Mouse (Mus musculus): Measurements from ENCODE around the gene Ddrgk1. TPM values are rescaled to one million over a fixed set of nuclear protein-coding genes. Genes with fewer than 3 reads are reported as not detected.

The Ddrgk1 gene
- 138 TPM for polyA plus RNA-seq (2021)

DNA sequence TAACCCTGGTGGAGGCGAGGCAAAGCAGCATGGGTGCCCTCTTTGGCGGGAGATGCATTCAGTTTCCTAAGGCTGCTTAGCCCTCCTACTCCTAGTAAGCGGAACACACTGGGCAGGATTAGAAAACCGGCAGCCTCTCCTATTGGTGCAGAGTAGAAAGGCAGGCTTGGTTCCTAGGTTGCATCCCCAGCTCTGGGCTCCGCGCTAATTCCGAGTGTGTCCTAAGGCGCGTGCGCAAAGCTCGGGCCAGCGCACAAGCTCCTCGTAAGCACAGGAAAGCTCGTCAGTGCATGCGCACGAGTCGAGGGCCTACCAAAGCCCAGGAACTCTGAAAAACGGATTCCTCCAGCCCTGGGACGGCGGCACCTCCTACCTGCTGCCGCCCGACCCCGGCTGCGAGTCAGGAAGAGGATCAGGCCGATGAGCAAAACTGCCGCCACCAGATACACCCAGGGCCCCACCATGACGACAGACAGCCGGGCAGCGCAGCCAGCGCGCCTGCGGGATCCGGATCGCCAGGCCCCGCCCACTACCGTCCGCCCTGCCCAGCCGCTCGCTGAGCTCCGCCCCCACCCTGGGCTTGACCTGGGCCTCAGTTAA, at the start of gene Ddrgk1:
TSS of gene Ddrgk1 (minus strand) at position 558 of the 600 bp plus-strand sequence.
- POLR2A ChIA-PET: no interaction called here
- DNase-seq (ENCODE audit: low read depth, low spot score): peak; percentile 58
- TF ChIP-seq CTCF (IDR thresholded peaks at IDR 0.05): no peak
- in situ Hi-C loops (cut with MboI; ENCODE audit: low pct_unique_long_range_greater_than_20kb): no loop called here
- CTCF ChIA-PET: interaction anchor here (0.9 to 1.3 kb wide), 2 partner anchors 29 to 51 kb away, joined by 3 read pairs; no protein-coding TSS in a partner anchor
- ATAC-seq: peak; percentile 88
- H3K27me3 ChIP-seq: no peaks in the 10 kb centered on the region

DNA sequence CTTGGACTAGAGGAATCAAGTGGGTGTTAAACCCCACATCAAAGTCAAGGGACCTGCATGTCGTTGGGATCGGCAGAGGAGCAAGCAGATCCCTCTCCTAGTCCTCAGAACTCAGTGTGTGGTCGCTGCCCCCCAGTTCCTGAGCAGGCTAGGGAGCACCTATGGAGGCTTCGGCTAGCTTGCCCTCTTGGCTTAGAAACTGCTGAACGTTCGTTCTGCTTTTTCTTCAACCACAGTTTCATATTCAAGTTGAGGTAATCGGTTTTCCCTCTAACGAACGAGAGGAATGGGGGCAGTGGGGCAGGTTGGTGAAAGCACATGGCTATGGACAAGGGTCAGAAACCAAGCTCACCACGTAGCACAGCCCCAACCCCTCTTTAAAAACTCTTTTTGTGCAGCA, 42.6 kb upstream of the Ddrgk1 start:
- no peak for TF ChIP-seq CTCF (IDR thresholded peaks at IDR 0.05)
- DNase-seq (ENCODE audit: low read depth, low spot score): no peak
- in situ Hi-C loops (cut with MboI; ENCODE audit: low pct_unique_long_range_greater_than_20kb): no loop called here
- CTCF ChIA-PET: interaction anchor here (0.7 to 1.1 kb wide), 3 partner anchors 9 to 28 kb away, joined by 3 to 6 read pairs (median 3); no protein-coding TSS in a partner anchor
- H3K27me3 ChIP-seq: no peaks in the 10 kb centered on the region
- POLR2A ChIA-PET: interaction anchor here (0.7 kb wide), 1 partner anchor 75 kb away, joined by 4 read pairs; no protein-coding TSS in a partner anchor
- no peak for ATAC-seq

GRCm38 (mm10) chr2:130706602-130707001, 42.1 kb upstream of the Ddrgk1 start:
- ChIA-PET POLR2A (no interaction called here), CTCF (interaction anchor here (1.0 to 1.1 kb wide), 2 partner anchors 9 to 22 kb away, joined by 3 to 6 read pairs; no protein-coding TSS in a partner anchor)
- ATAC-seq (no peak), DNase-seq (ENCODE audit: low read depth, low spot score) (no peak)
- TF ChIP-seq CTCF (IDR thresholded peaks at IDR 0.05): no peak
- H3K27me3 ChIP-seq: no peaks in the 10 kb centered on the region
- in situ Hi-C loops (cut with MboI; ENCODE audit: low pct_unique_long_range_greater_than_20kb): no loop called here

DNA sequence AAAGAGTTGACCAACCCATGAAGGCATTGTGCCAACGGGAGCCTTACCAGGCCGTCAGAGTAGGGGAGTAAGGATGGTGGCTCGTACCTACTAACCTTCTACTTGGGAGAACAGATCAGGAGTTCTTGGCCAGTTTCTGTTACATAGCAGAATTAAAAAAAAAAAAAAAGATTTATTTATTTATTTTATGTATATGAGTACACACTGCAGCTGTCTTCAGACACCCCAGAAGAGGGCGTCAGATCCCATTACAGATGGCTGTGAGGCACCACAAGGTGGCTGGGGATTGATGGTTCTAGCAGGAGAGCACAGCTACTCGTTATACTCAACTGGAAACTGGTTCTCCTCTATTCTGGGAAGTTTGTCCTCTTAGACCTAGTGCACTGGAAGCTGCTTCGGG, 40.7 kb upstream of the Ddrgk1 start:
- ChIA-PET CTCF (interaction anchor here (1.7 kb wide), 1 partner anchor 12 kb away, joined by 5 read pairs; no protein-coding TSS in a partner anchor), POLR2A (no interaction called here)
- TF ChIP-seq CTCF (IDR thresholded peaks at IDR 0.05): no peak
- no peaks in the 10 kb centered on the region for H3K27me3 ChIP-seq
- ATAC-seq (no peak), DNase-seq (ENCODE audit: low read depth, low spot score) (no peak)
- in situ Hi-C loops (cut with MboI; ENCODE audit: low pct_unique_long_range_greater_than_20kb): no loop called here

DNA sequence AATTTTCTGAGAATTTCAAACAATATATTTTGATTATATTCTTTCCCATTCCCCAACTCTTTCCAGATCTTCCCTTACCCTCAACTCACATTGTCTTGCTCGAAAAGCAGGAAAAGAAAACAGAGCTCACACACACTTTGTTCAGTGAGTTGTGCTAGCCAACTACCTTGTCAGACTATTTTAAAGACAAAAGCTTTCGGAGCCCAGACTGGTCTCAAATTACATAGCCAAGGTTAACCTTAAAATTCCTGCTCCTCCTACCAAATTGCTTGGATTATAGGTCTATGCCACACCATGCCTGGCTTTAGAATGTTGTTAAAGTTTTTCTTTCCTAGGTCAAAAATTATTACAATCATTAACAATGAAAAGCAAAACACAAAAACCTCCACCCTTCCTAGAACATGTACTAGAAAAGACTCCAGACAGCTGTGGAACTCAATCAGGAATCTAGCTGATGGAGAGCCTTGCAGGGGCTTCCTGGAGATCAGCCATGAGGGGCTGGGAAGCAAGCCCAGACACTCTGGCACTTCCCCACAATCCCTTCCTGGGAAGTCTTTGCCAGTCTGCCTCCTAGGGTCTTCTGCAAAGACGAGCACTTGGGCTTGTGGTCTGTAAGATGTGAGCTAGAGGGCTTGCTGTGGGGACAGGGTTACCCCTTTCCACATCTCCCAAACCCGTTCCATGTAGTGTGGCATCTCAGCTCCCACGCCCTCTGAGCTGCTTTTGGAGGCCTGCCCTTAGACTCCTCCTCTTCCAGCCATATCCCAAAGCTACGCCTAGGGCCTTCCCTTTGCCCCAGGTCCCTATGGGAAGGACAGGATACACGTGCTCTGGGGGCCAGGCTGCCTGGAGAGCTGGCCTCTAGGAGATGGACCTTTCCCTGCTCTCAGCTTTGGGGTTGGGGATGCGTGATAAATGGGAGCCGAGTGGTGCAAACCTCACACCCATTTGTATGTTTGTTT, 39.9 kb upstream of the Ddrgk1 start:
- ChIA-PET POLR2A (no interaction called here), CTCF (interaction anchor here (1.0 to 1.7 kb wide), 3 partner anchors 9 to 13 kb away, joined by 3 to 5 read pairs (median 3); no protein-coding TSS in a partner anchor)
- DNase-seq (ENCODE audit: low read depth, low spot score) (no peak), ATAC-seq (no peak)
- in situ Hi-C loops (cut with MboI; ENCODE audit: low pct_unique_long_range_greater_than_20kb): no loop called here
- no peak for TF ChIP-seq CTCF (IDR thresholded peaks at IDR 0.05)
- H3K27me3 ChIP-seq: no peaks in the 10 kb centered on the region

DNA sequence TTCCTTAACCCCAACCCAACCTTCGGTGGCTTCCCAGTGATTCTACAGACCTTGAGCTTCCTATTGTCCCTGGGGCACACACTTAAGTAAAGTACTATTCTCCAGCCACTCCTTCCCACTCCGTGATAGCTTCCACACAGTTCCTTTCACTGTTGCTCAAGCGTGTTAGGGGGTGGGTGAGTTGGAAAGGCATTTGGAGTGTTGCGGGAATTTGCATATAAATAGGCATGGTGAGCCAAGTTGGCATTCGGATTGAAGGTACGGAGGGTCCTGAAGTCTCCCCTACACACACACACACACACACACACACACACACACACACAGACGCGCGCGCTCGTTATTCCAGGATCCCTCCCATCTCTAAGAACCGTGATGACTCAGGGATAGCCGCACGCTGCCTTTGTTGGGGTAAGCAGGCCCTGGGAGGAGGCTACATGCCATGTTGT, 33.4 kb upstream of the Ddrgk1 start:
- DNase-seq (ENCODE audit: low read depth, low spot score): no peak
- no peak for ATAC-seq
- no peak for TF ChIP-seq CTCF (IDR thresholded peaks at IDR 0.05)
- in situ Hi-C loops (cut with MboI; ENCODE audit: low pct_unique_long_range_greater_than_20kb): no loop called here
- ChIA-PET POLR2A (interaction anchor here (0.5 to 1.2 kb wide), 3 partner anchors 12 to 70 kb away, joined by 3 read pairs; no protein-coding TSS in a partner anchor), CTCF (interaction anchor here (1.1 kb wide), 1 partner anchor 12 kb away, joined by 3 read pairs; no protein-coding TSS in a partner anchor)
- H3K27me3 ChIP-seq: no peaks in the 10 kb centered on the region

GRCm38 (mm10) chr2:130697153-130697810, 32.8 kb upstream of the Ddrgk1 start, which contains the start of gene Slc4a11:
TSS of gene Slc4a11 (minus strand) at chr2:130697519.
- ChIA-PET POLR2A (interaction anchor here (0.5 to 1.2 kb wide), 3 partner anchors 13 to 71 kb away, joined by 3 read pairs; no protein-coding TSS in a partner anchor), CTCF (no interaction called here)
- ATAC-seq (peak; percentile 69), DNase-seq (ENCODE audit: low read depth, low spot score) (no peak)
- H3K27me3 ChIP-seq: no peaks in the 10 kb centered on the region
- no peak for TF ChIP-seq CTCF (IDR thresholded peaks at IDR 0.05)
- in situ Hi-C loops (cut with MboI; ENCODE audit: low pct_unique_long_range_greater_than_20kb): no loop called here

GRCm38 (mm10) chr2:130696700-130697152, 32.3 kb upstream of the Ddrgk1 start:
- ChIA-PET POLR2A (interaction anchor here (0.9 to 1.2 kb wide), 2 partner anchors 12 to 17 kb away, joined by 3 read pairs; no protein-coding TSS in a partner anchor), CTCF (no interaction called here)
- TF ChIP-seq CTCF (IDR thresholded peaks at IDR 0.05): no peak
- H3K27me3 ChIP-seq: no peaks in the 10 kb centered on the region
- in situ Hi-C loops (cut with MboI; ENCODE audit: low pct_unique_long_range_greater_than_20kb): no loop called here
- DNase-seq (ENCODE audit: low read depth, low spot score): no peak
- ATAC-seq: no peak

DNA sequence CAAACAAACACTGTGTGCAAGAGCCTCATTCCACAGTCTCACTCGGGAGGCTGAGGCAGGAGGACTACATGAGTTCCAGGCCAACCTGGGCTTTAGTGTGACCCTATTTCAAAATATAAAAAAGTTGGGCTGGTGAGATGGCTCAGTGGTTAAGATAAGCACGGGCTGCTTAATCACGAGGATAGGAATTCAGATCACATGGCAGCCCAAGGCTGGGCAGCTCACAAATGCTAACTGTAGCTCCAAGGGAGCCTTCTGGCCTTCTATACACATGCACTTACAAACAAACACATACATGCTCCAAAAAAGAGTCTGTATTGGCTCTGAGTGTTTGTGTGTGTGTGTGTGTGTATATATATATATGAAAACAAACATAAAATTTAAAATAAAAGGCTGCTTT, 29.1 kb upstream of the Ddrgk1 start:
- in situ Hi-C loops (cut with MboI; ENCODE audit: low pct_unique_long_range_greater_than_20kb): no loop called here
- ChIA-PET CTCF (interaction anchor here (0.8 to 1.4 kb wide), 3 partner anchors 16 to 54 kb away, joined by 3 read pairs; partner anchors contain the start of gene Ddrgk1), POLR2A (no interaction called here)
- DNase-seq (ENCODE audit: low read depth, low spot score) (no peak), ATAC-seq (no peak)
- TF ChIP-seq CTCF (IDR thresholded peaks at IDR 0.05): no peak
- H3K27me3 ChIP-seq: no peaks in the 10 kb centered on the region

DNA sequence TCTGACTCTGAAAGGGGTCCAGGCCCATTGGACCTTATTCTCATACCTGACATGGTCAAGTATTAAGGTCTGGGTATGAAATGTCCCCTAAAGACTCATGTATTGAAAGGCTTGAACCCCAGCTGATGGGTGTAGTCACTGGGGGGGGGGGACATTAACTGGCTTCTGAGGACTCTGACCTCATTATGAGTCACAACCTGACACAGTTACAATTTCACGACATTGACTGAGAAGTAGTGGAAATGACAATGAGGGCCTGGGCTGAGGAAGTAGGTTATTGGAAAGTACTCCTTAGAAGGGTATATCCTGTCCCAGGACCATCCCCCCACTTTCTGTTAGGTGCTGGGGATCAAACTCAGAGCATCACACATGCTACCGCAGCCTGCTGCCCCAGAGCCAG, 24.6 kb upstream of the Ddrgk1 start:
- DNase-seq (ENCODE audit: low read depth, low spot score) (no peak), ATAC-seq (no peak)
- TF ChIP-seq CTCF (IDR thresholded peaks at IDR 0.05): no peak
- ChIA-PET CTCF (interaction anchor here (1.3 kb wide), 1 partner anchor 24 kb away, joined by 3 read pairs; no protein-coding TSS in a partner anchor), POLR2A (no interaction called here)
- no peaks in the 10 kb centered on the region for H3K27me3 ChIP-seq
- in situ Hi-C loops (cut with MboI; ENCODE audit: low pct_unique_long_range_greater_than_20kb): no loop called here

Measured in Patski (cell line).